Mouse (Mus musculus) MEL (cell line): ENCODE measurements at regions not wholly inside any gene's neighbourhood (a gene's known extent, or its start where the extent isn't known, plus 50 kb on each side); places are given as distances from the start of the nearest gene placed in this dataset.

Experiments
- CTCF ChIP-seq, 3 experiments: IDR thresholded peaks in 2 of 3; conservative IDR thresholded peaks in 1 of 3; 2 replicates each; pipeline ENCODE4 v1.5.1; 2011 to 2012; ENCODE audit warnings: low read length in 3 of 3, low read depth in 2 of 3, mild to moderate bottlenecking in 2 of 3, improper control_type of control experiment in 1 of 3, inconsistent platforms in 1 of 3, mixed read lengths in 1 of 3, moderate library complexity in 1 of 3; ENCODE audit not compliant: control insufficient read depth in 1 of 3, insufficient read depth in 1 of 3, poor library complexity in 1 of 3, severe bottlenecking in 1 of 3
- EP300 ChIP-seq, 2 experiments: IDR thresholded peaks; 2 replicates each; pipeline ENCODE4 v1.6.1; 2011; ENCODE audit warnings: improper control_type of control experiment in 2 of 2, low read length in 2 of 2, low read depth in 1 of 2, mild to moderate bottlenecking in 1 of 2
- GATA1 ChIP-seq: IDR thresholded peaks from 2 replicates; pipeline ENCODE4 v1.6.1; 2011; ENCODE audit warnings: low read depth, low read length, improper control_type of control experiment
- POLR2A ChIP-seq, 2 experiments: IDR thresholded peaks; 2 replicates each; pipeline ENCODE4 v1.6.1; 2011 to 2012; ENCODE audit warnings: low read length in 2 of 2, mild to moderate bottlenecking in 2 of 2, control low read depth in 1 of 2, improper control_type of control experiment in 1 of 2, low read depth in 1 of 2, moderate library complexity in 1 of 2; ENCODE audit not compliant: control insufficient read depth in 1 of 2, insufficient read depth in 1 of 2, poor library complexity in 1 of 2
- SMC3 ChIP-seq: IDR thresholded peaks from 2 replicates; pipeline ENCODE4 v1.6.1; 2011; ENCODE audit warnings: low read depth, low read length, improper control_type of control experiment
- USF2 ChIP-seq, 2 experiments: IDR thresholded peaks; 2 replicates each; pipeline ENCODE4 v1.6.1; 2011 to 2012; ENCODE audit warnings: improper control_type of control experiment in 2 of 2, low read length in 2 of 2, borderline replicate concordance in 1 of 2, inconsistent platforms in 1 of 2, low read depth in 1 of 2, mild to moderate bottlenecking in 1 of 2; ENCODE audit not compliant: insufficient read depth in 1 of 2

- TF ChIP-seq POLR2A (IDR thresholded peaks at IDR 0.05; ENCODE audit: control insufficient read depth in 1 of 2, insufficient read depth in 1 of 2, low read depth in 1 of 2, low read length in 2 of 2, poor library complexity in 1 of 2) (no peak), USF2 (IDR thresholded peaks at IDR 0.05; ENCODE audit: borderline replicate concordance in 1 of 2, insufficient read depth in 1 of 2, low read depth in 1 of 2, low read length in 2 of 2) (no peak), GATA1 (no peak), CTCF (IDR thresholded peaks at IDR 0.05 in 2 of 3, conservative IDR thresholded peaks at IDR 0.05 in 1 of 3; ENCODE audit: control insufficient read depth in 1 of 3, insufficient read depth in 1 of 3, low read depth in 2 of 3, low read length in 3 of 3, poor library complexity in 1 of 3, severe bottlenecking in 1 of 3) (no peak), SMC3 (no peak), EP300 (IDR thresholded peaks at IDR 0.05; ENCODE audit: low read depth in 1 of 2, low read length in 2 of 2) (no peak)
These were observed 195.8 kb upstream of the Tcerg1l start for GRCm38 (mm10) chr7:138593344-138593743.
